Comparison of ENCODE assay signal across 11 mouse cellular contexts in genomic region chr8:124240932-124241331, GRCm38 (mm10). TPM values are rescaled to one million over a fixed set of nuclear protein-coding genes. Genes with fewer than 3 reads are reported as not detected.
DNase-seq lines count a peak whose midpoint lies in the region; ATAC-seq lines count a peak whose summit lies in the region.
"Had no signal": no experiment of that assay in that cellular context is flagged by ENCODE, and none has a peak within 500 bp of the region (broad histone marks: within the 10 kb centered on the region; RNA-seq: fewer than 3 reads in every experiment).

No protein-coding gene starts in this region.

- no peak overlapping the region for H3K4me3 ChIP-seq in heart, embryonic 13.5 days
- H3K4me3 ChIP-seq in neural tube, embryonic 13.5 days = no peak overlapping the region
- H3K4me3 ChIP-seq in macrophage (ENCODE audit: inconsistent target) = no peak overlapping the region
- H3K4me3 ChIP-seq: heart, adult 2 months had no signal

- ATAC-seq in heart, embryonic 13.5 days (ENCODE audit: extremely low read depth, insufficient number of reproducible peaks, low FRiP score, low TSS enrichment) = no peak
- ATAC-seq in neural tube, embryonic 13.5 days (ENCODE audit: low read depth) = no peak

- H3K9ac ChIP-seq in heart, embryonic 13.5 days = peak overlapping the region; percentile 11; the same call in 1 of the 2 replicates
- peak overlapping the region; percentile 49; the same call in 1 of the 2 replicates for H3K9ac ChIP-seq in neural tube, embryonic 13.5 days
- H3K9ac ChIP-seq: liver, embryonic 14.5 days had no signal

- H3K4me1 ChIP-seq in heart, embryonic 13.5 days = peaks cover 55% of the 10 kb centered on the region
- H3K4me1 ChIP-seq in neural tube, embryonic 13.5 days (replicated peaks) = peaks cover 54% of the 10 kb centered on the region

- 34% methylated on average over 8 of the region's 8 CpGs for WGBS in heart, embryonic 13.5 days
- 65% methylated on average over 8 of the region's 8 CpGs for WGBS in neural tube, embryonic 13.5 days
- WGBS in macrophage (ENCODE audit: missing documents) = 41% methylated on average over 8 of the region's 8 CpGs

- peaks cover 93% of the 10 kb centered on the region for H3K79me2 ChIP-seq in macrophage (ENCODE audit: inconsistent target)

- H3K36me3 ChIP-seq in heart, embryonic 13.5 days = peaks cover 19% of the 10 kb centered on the region
- peaks cover 13% of the 10 kb centered on the region for H3K36me3 ChIP-seq in neural tube, embryonic 13.5 days
- no peaks in the 10 kb centered on the region; the same call in 1 of the 2 replicates for H3K36me3 ChIP-seq in macrophage (ENCODE audit: inconsistent target)

- H3K27ac ChIP-seq in heart, embryonic 13.5 days (replicated peaks) = peak overlapping the region; percentile 48; the same call in 1 of the 2 replicates
- peak overlapping the region; percentile 59 for H3K27ac ChIP-seq in neural tube, embryonic 13.5 days (replicated peaks)
- peak overlapping the region; percentile 67; the same call in 1 of the 2 replicates for H3K27ac ChIP-seq in macrophage
- H3K27ac ChIP-seq: heart, adult 2 months; liver, embryonic 14.5 days had no signal

- peak overlapping the region; percentile 31 for H3K4me2 ChIP-seq in heart, embryonic 13.5 days
- no peak overlapping the region for H3K4me2 ChIP-seq in neural tube, embryonic 13.5 days

- no peak for DNase-seq in heart, postnatal 14 days
- DNase-seq in neural tube, embryonic 10.5 days (ENCODE audit: extremely low spot score, low spot score) = no peak
- no peak for DNase-seq in layer of hippocampus, postnatal 36 days
- no peak for DNase-seq in liver
- DNase-seq: right cerebral cortex, postnatal 14 days; thymus, adult 2 months had no signal

- peaks cover 8% of the 10 kb centered on the region; the same call in 1 of the 2 replicates for H3K9me3 ChIP-seq in heart, embryonic 13.5 days
- H3K9me3 ChIP-seq in neural tube, embryonic 13.5 days = 0 out of 2 replicates have a peak, but pooled peaks cover 6% of the 10 kb centered on the region

- intact Hi-C loops in heart, postnatal 14 days (cut with DNase I) = no loop called here

- no peaks in the 10 kb centered on the region for H3K27me3 ChIP-seq in heart, embryonic 13.5 days (replicated peaks)
- H3K27me3 ChIP-seq in neural tube, embryonic 13.5 days = no peaks in the 10 kb centered on the region

RNA-seq across cellular contexts. Expression of gene Galnt2, which starts 9.7 kb away (rescaled TPM):
- 42.8 and 47.2 TPM in 2 replicates for polyA plus RNA-seq in heart, embryonic 13.5 days (2015; fragmentation: Nextera tagmentation; extraction: Ambion mirVana)
- total RNA-seq in heart, postnatal 14 days (2021) = 10 to 100 TPM; 41.9 to 42.7 TPM
- 61.4 and 64.5 TPM in 2 replicates for polyA plus RNA-seq in neural tube, embryonic 13.5 days (2015; fragmentation: Nextera tagmentation; extraction: Ambion mirVana)
- total RNA-seq in macrophage (2018; cell fraction: chromatin; rRNA removed) = 10 to 100 TPM in 24 of 26 experiments, 1 to 10 TPM in 2; 4.9 to 60.2 (median 43.4) TPM
- total RNA-seq in macrophage (2018; cell fraction: cytosol; rRNA removed) = 10 to 100 TPM; 21.6 to 67.0 (median 54.9) TPM
- total RNA-seq in macrophage (2018; cell fraction: nucleus; rRNA removed) = 100 to 1,000 TPM in 1 of 26 experiments, 10 to 100 TPM in 25; 18.9 to 105 (median 49.4) TPM
- polyA plus RNA-seq in macrophage (2018) = 17.5 to 77.0 TPM (median 62.9 TPM) in 3 replicates
- total RNA-seq in layer of hippocampus, postnatal 36 days (2021) = 10 to 100 TPM; 32.6 to 45.9 TPM
